Mouse (Mus musculus) CD4-positive, CD25-positive, alpha-beta regulatory T cell, adult 2 months (primary cell): ENCODE measurements around the gene Irf7.

ENCODE experiments used
- DNase-seq: peaks from one replicate; pipeline ENCODE4 v3.0.0-alpha.2; 2012; ENCODE audit warnings: low read depth, low spot score

Irf7 gene

GRCm38 (mm10) chr7:141265739-141266561 is at the start of gene Irf7:
Gene Irf7, minus strand, starts transcription at chr7:141266481.
- peak; percentile 92 for DNase-seq

- peak; percentile 77 for DNase-seq
Observed at GRCm38 (mm10) chr7:141315974-141316373, 49.7 kb upstream of the Irf7 start.

- no peak for DNase-seq
Observed at GRCm38 (mm10) chr7:141315076-141315475, 48.8 kb upstream of the Irf7 start.

- DNase-seq, result no peak
Observed at GRCm38 (mm10) chr7:141314416-141314815, 48.1 kb upstream of the Irf7 start.

- DNase-seq, result no peak
Observed at GRCm38 (mm10) chr7:141304537-141304936, 38.3 kb upstream of the Irf7 start.

GRCm38 (mm10) chr7:141302702-141303268 is 36.5 kb upstream of the Irf7 start:
- peak; percentile 61 for DNase-seq

GRCm38 (mm10) chr7:141301386-141301785 is 35.1 kb upstream of the Irf7 start:
- no peak for DNase-seq

- no peak for DNase-seq
Observed at GRCm38 (mm10) chr7:141299175-141299574, 32.9 kb upstream of the Irf7 start.

GRCm38 (mm10) chr7:141297926-141298650 is 31.8 kb upstream of the Irf7 start:
- DNase-seq, result no peak

GRCm38 (mm10) chr7:141294479-141294878 is 28.2 kb upstream of the Irf7 start:
- no peak for DNase-seq

GRCm38 (mm10) chr7:141293852-141294471 is 27.7 kb upstream of the Irf7 start:
- peak; percentile 21 for DNase-seq

GRCm38 (mm10) chr7:141292583-141293388 is 26.5 kb upstream of the Irf7 start:
- no peak for DNase-seq

GRCm38 (mm10) chr7:141291921-141292582 is 25.8 kb upstream of the Irf7 start, which contains the start of gene Drd4:
Gene Drd4, plus strand, starts transcription at chr7:141292006.
- no peak for DNase-seq

GRCm38 (mm10) chr7:141288042-141288441 is 21.8 kb upstream of the Irf7 start:
- DNase-seq, result no peak

- no peak for DNase-seq
Observed at GRCm38 (mm10) chr7:141282756-141283155, 16.5 kb upstream of the Irf7 start.

- no peak for DNase-seq
Observed at GRCm38 (mm10) chr7:141281442-141281841, 15.2 kb upstream of the Irf7 start.

- DNase-seq, result peak; percentile 53
Observed at GRCm38 (mm10) chr7:141278766-141279590, 12.7 kb upstream of the Irf7 start, which contains the start of gene Sct. Gene Sct, minus strand, starts transcription at chr7:141279133.

GRCm38 (mm10) chr7:141277701-141278678 is 11.7 kb upstream of the Irf7 start:
- DNase-seq, result no peak
